Mouse (Mus musculus) naive thymus-derived CD4-positive, alpha-beta T cell, adult 2 months (primary cell): ENCODE measurements around the gene Cdkn1c.

Experiments
- DNase-seq: peaks from one replicate; pipeline ENCODE4 v3.0.0-alpha.2; 2011; ENCODE audit warnings: low read depth

Gene Cdkn1c

DNA sequence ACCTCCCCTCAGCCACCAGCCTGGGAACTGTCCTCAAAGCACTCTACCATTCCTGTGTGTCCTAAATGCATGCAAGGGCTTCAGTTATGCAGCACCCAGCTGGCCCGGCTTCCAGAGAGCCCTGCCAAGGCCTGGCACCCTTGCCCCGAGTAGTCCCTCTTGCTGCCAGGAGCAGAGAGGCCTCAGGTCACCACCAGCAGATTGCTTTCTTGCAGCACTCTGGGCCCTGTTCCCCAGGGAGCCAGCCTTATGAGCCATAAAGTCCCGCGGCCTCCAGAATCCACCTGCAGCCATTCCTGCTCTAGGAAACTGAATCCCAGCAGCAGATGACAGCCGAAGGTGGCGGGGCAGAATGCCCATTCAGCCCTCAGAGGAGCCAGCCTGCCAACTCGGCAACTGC, 27.5 kb downstream of the Cdkn1c start:
- DNase-seq, result no peak

DNA sequence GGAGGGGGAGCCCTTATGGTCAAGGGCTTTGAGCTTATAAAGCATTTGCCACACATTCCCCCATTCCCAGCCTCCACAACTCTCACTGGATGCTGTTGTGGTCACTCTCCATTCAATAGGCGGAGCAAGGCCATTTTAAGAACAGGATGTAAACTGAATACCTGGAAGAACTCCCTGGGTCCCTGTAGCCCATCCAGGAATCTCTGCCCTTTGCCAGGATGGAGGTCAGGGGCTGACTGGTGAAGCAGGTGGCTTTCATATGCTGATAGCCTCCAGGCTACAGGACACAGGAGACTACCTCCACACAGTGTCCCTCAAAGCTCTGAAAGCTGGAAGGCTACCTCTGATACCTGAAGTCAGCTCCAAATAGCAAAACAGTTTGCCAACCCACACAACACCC, 28.2 kb downstream of the Cdkn1c start:
- no peak for DNase-seq

DNA sequence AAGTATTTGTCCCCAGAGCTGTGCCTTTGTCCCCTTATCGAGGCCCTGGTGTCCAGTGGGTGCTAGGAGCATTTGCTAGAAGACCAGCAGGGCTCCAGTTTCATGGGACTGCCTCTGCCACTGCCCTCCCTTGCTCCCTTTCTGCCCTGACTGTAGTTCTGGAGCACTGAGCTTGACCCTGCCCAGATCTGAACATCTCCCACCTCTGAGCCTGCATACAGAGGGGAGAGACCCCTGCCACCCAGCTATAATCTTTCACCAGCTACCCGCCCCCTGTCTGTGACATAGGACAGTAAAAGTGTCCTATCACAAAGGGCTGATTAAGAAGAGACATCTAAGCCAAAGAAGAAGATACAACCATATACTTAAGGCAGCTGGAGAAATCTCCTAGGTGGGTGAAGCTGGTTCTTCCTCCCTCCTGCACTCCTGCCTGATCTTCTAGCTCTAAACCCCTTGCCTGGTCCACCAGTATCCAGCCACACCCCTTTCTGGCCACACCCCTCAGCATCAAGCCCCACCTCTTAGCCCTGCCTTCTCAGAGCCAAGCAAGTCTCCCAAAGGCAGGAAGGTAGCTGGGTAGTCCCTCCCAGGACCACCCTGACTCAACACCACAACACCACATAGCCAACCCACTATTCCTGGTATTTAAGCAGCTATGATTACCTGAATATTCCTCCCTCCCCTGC, 31.9 kb downstream of the Cdkn1c start:
- no peak for DNase-seq

DNA sequence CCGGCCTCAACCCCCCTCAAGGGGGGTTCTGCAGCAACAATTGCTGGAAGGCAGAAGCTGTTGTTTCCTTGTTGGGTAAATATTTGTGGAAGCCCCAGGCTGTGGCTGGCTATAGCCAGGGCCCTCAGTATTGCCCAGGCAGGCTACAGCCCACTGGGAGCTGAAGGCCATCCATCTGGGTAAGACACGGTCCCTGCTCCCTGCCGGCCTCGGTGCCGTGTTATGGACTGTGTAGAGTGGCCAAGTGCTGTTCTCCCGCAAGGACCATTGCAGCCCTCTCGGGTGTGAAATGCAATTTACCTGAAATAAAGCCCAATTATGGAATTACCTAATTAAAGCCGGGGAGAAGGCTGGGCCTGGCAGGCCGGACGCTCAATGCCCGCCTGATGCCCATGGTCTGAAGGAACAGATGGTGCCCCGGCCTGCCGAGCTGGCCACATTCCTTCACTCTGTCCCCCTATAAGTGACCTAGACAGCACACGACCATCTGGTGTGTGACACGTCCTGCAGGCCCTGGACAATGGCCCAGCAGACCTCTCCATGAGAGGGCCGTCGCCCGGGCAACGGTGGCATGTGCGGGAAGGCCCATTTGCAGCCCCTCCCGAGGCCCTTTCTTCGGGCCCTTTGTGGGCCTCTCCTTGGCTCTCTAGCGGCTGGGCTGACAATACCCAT, 32.6 kb downstream of the Cdkn1c start:
- DNase-seq, result no peak

DNA sequence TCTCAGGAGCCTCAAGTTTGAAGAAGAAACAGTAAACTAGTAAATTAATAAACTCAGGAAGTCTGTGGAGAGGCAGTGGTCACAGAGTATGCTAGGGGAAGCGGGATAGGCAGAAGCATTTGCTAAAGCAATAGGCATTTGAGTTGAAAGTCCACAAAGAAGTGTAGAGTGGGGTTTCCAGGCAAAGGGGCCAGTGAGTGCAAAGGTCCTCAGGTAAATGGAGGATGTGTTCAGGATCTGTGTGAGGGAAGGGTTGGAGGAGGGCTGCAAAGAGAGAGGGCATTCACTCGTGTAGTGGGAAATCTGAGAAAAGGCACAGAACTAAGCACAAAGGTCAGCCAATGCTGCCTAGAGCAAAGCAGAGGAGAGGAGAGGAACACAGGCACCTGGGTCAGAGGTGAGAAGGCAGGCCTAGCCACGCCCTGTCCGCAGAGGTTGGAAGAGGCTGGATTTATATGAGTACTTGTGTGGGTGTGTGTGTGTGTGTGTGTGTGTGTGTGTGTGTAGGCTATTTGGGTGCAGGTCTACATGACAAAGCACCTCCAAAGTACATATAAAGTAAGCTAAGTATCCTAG, 41.2 kb downstream of the Cdkn1c start:
- no peak for DNase-seq

DNA sequence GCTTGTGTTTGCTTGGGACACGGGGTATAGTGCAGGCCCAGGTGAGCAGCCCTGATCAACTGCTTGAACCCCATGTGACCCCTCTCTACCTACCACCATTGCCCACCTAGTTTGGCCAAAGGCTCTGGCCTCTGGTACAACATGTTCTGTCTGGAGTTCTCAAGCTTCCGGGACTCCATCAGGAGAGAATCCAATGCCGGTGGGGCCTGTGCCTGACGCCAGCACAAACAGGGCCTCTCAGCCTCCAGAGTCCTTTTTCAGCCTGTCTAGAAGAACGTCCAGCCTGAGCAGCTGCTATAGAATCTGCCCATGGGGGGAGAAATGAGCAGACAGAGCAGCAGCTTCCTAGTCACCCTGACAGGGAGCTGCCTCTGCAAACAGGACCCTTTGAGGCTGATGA, 43.0 kb downstream of the Cdkn1c start:
- DNase-seq, result no peak

DNA sequence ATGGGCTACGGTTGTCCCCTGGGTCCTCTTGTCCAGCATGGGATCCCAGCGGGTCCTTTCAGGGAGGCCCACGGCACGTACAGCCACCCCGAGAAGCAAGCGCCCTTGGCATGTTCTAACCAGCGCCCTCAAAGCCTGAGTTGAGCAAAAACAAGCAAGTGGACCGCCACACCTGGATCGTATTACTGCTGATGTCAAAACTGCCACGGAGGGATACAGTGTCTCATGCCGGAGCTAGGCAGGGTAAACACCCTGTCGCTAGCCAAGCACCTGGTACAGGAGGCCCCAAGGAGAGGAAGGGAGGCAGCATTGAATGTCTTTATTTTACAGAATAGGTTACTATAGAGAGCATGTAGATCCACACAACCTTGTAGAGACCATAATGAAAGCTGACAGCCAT, 44.4 kb downstream of the Cdkn1c start:
- no peak for DNase-seq

DNA sequence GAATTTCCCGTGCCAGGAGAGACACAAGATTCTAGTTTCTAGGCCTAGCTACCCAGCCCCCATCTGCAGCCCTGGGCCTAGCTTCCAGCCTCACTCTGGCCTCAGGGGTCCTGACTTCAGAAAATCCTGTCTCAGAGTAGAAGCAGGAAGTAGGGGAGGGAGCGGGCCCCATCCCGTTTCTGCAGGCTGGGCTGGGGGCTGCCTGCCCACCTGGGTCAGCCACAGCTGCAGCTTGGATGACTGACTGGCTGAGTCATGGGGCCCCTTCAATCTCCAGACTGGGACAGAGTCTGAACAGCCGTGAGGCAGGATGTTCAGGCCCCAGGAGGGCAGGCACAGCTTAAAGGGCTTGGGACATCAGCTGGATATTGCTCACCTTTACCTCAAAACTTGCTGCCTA, 45.8 kb downstream of the Cdkn1c start:
- no peak for DNase-seq

DNA sequence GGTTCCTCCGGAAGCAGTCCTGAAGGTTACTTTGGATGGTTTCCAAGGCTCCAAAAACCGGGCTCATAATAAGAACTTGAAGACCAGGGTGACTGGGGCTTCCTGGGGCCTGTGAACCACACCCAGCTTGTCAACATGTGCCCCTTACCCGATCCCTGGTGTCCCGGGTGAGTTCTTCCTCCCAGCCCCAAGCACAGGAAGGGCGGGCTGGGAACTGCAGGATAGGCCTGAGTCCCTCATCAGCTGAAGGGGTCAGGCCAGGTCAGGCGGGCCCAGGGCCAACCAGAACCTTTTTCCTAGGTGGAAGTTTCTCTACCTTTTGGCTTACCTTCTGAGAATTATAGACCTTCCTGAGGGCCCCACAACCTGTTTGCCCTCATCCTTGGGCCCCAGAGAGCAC, 48.2 kb downstream of the Cdkn1c start:
- no peak for DNase-seq

DNA sequence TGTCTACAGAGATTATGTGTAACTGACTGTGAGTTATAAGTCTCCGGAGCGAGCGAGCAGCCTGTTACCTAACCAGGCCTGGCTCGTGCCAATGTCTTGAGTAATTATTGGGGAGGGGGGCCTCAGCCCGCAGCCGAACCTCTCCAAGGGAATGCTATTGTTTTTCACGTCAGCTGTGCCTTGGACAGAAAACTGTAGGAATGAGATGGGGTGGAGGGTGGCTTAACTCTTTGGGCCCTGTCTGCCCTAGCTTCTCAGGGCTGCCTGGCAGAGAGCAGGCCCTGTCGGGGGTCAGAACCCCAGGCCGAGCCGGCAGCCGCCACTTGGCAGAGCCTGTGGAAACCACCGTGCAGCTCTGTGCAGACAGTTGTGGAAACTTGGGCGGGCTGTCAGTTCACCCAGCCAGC, 52.2 kb downstream of the Cdkn1c start:
- DNase-seq, result no peak
